Mouse (Mus musculus): Measurements from ENCODE around the gene Rnf215.

The Rnf215 gene

DNA sequence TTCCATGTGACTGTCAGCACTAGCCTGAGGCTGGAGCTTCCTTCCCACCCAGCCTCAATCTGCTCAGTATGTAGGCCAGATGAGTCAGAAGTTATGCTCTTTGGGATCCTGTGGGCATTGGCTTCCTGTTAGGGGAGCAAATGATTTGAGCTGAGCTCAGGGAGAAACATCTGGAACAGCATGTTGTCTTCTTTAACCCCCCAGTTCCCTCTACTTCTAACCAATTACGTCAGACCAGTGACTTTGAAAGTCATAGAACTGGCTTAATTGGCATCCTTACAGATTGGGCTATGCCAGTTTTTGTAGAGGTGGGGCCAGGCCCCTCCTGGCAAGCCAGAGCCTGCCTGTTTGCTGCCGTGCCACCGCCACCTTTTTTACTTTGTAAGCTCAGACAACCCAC is 55.7 kb downstream of the Rnf215 start:
- in situ Hi-C loops (cut with MboI, MseI), result no loop called here
